Mouse (Mus musculus): Measurements from ENCODE around the gene Gcnt2.
A peak's percentile ranks its signal among the peaks of the same experiment; 100 is the strongest.

Gcnt2 gene

GRCm38 (mm10) chr13:41000926-41001639, 141.5 kb downstream of the Gcnt2 start, which contains the start of gene Pak1ip1:
Gene Pak1ip1, plus strand, starts transcription at chr13:41001023.
- DNase-seq: peak; percentile 95 to 97

- no peak for DNase-seq
Observed at GRCm38 (mm10) chr13:41002001-41002400, 142.4 kb downstream of the Gcnt2 start.

GRCm38 (mm10) chr13:41006244-41006643, 146.7 kb downstream of the Gcnt2 start:
- no peak for DNase-seq

- DNase-seq: no peak
Observed at GRCm38 (mm10) chr13:41008271-41008670, 148.7 kb downstream of the Gcnt2 start.

GRCm38 (mm10) chr13:41008946-41009345, 149.4 kb downstream of the Gcnt2 start:
- no peak for DNase-seq
